ENCODE assay signal across 26 mouse cellular contexts in genomic region chr2:7224346-7225071, GRCm38 (mm10).
DNase-seq lines count a peak whose midpoint lies in the region; ATAC-seq and TF ChIP-seq lines count a peak whose summit lies in the region.
"Had no signal": no experiment of that assay in that cellular context is flagged by ENCODE, and none has a peak within 500 bp of the region (broad histone marks: within the 10 kb centered on the region; RNA-seq: fewer than 3 reads in every experiment).

No protein-coding gene starts in this region.

- H3K4me2 ChIP-seq in forebrain, postnatal 0 days (ENCODE audit: low read depth), result no peak overlapping the region
- H3K4me2 ChIP-seq in forebrain, embryonic 14.5 days (ENCODE audit: low read length), result no peak overlapping the region
- H3K4me2 ChIP-seq in stomach, postnatal 0 days (replicated peaks; ENCODE audit: low read depth), result no peak overlapping the region
- H3K4me2 ChIP-seq: heart, embryonic 13.5 days; kidney, embryonic 15.5 days; limb, embryonic 12.5 days; liver, embryonic 15.5 days; lung, embryonic 15.5 days; midbrain, embryonic 12.5 days had no signal

- intact Hi-C loops in left cerebral cortex, adult 2 months (cut with DNase I), result no loop called here
- intact Hi-C loops in left cerebral cortex, postnatal 36 days (cut with DNase I), result no loop called here

- H3K27ac ChIP-seq in forebrain, postnatal 0 days (ENCODE audit: low read depth, low read length), result peak overlapping the region; percentile 16; the same call in 1 of the 2 replicates
- no peak overlapping the region for H3K27ac ChIP-seq in forebrain, embryonic 14.5 days (ENCODE audit: low read depth, low read length)
- H3K27ac ChIP-seq in left cerebral cortex, adult 2 months, result peak overlapping the region; percentile 47
- H3K27ac ChIP-seq in stomach, postnatal 0 days (replicated peaks), result no peak overlapping the region
- H3K27ac ChIP-seq: heart, adult 2 months; heart, embryonic 13.5 days; kidney, embryonic 15.5 days; limb, embryonic 12.5 days; liver, embryonic 15.5 days; lung, embryonic 15.5 days; midbrain, embryonic 12.5 days had no signal

- no peaks in the 10 kb centered on the region for H3K9me3 ChIP-seq in forebrain, postnatal 0 days (ENCODE audit: low read length)
- H3K9me3 ChIP-seq in forebrain, embryonic 14.5 days (replicated peaks; ENCODE audit: control insufficient read depth, low read length), result no peaks in the 10 kb centered on the region
- no peaks in the 10 kb centered on the region for H3K9me3 ChIP-seq in stomach, postnatal 0 days (ENCODE audit: control insufficient read depth, low read length)
- H3K9me3 ChIP-seq: heart, embryonic 13.5 days; kidney, embryonic 15.5 days; limb, embryonic 12.5 days; liver, embryonic 15.5 days; lung, embryonic 15.5 days; megakaryocyte, embryonic 14.5 days; midbrain, embryonic 12.5 days had no signal

- TF ChIP-seq CTCF in forebrain, postnatal 0 days (IDR thresholded peaks at IDR 0.05; ENCODE audit: low read depth), result no peak
- no peak for TF ChIP-seq CTCF in left cerebral cortex, adult 2 months (IDR thresholded peaks at IDR 0.05)
- TF ChIP-seq CTCF in stomach, postnatal 0 days (IDR thresholded peaks at IDR 0.05; ENCODE audit: low read depth), result no peak

- H3K4me3 ChIP-seq in forebrain, postnatal 0 days (ENCODE audit: low read depth, low read length), result no peak overlapping the region
- H3K4me3 ChIP-seq in forebrain, embryonic 14.5 days (ENCODE audit: low read depth, low read length), result no peak overlapping the region
- no peak overlapping the region for H3K4me3 ChIP-seq in left cerebral cortex, adult 2 months
- no peak overlapping the region for H3K4me3 ChIP-seq in stomach, postnatal 0 days (ENCODE audit: low read depth, low read length)
- H3K4me3 ChIP-seq: erythroblast, embryonic 14.5 days; heart, adult 2 months; heart, embryonic 13.5 days; kidney, embryonic 15.5 days; limb, embryonic 12.5 days; liver, embryonic 15.5 days; lung, embryonic 15.5 days; megakaryocyte, embryonic 14.5 days; midbrain, embryonic 12.5 days had no signal

- H3K36me3 ChIP-seq in forebrain, postnatal 0 days (ENCODE audit: insufficient read depth), result no peaks in the 10 kb centered on the region
- no peaks in the 10 kb centered on the region for H3K36me3 ChIP-seq in forebrain, embryonic 14.5 days (ENCODE audit: control insufficient read depth, insufficient read depth, low read length)
- H3K36me3 ChIP-seq in stomach, postnatal 0 days (ENCODE audit: control insufficient read depth, insufficient read depth, low read length), result no peaks in the 10 kb centered on the region
- H3K36me3 ChIP-seq: heart, embryonic 13.5 days; kidney, embryonic 15.5 days; limb, embryonic 12.5 days; liver, embryonic 15.5 days; lung, embryonic 15.5 days; midbrain, embryonic 12.5 days had no signal

- no peak for TF ChIP-seq EP300 in stomach, postnatal 0 days (optimal IDR thresholded peaks at IDR 0.05)

- DNase-seq in forebrain, postnatal 0 days, result no peak
- no peak for DNase-seq in forebrain, embryonic 14.5 days (ENCODE audit: low spot score)
- no peak for DNase-seq in left cerebral cortex, adult 2 months (ENCODE audit: extremely low spot score in 1 of 2, low spot score in 2 of 2)
- no peak for DNase-seq in left cerebral cortex, postnatal 36 days (ENCODE audit: low spot score in 2 of 2)
- peak; percentile 71 for DNase-seq in embryo, embryonic 10 days (ENCODE audit: low spot score)
- DNase-seq in stomach, postnatal 0 days (ENCODE audit: low spot score), result no peak
- DNase-seq: adrenal gland, adult 2 months; cerebellum, adult 8-10 months; cerebellum, postnatal 25 days; heart, adult 2 months; heart, postnatal 10 days; kidney, adult 18-20 months; kidney, postnatal 4 days; lung, postnatal 36 days; thymus, postnatal 4 days had no signal

- no peaks in the 10 kb centered on the region; the same call in 1 of the 2 replicates for H3K4me1 ChIP-seq in forebrain, postnatal 0 days (ENCODE audit: insufficient read depth)
- no peaks in the 10 kb centered on the region for H3K4me1 ChIP-seq in forebrain, embryonic 14.5 days (ENCODE audit: control insufficient read depth, insufficient read depth, low read length)
- H3K4me1 ChIP-seq in stomach, postnatal 0 days (replicated peaks; ENCODE audit: control insufficient read depth, insufficient read depth), result no peaks in the 10 kb centered on the region
- H3K4me1 ChIP-seq: kidney, embryonic 15.5 days; liver, embryonic 15.5 days; lung, embryonic 15.5 days; megakaryocyte, embryonic 14.5 days; midbrain, embryonic 12.5 days had no signal

- WGBS in forebrain, postnatal 0 days, result 58% methylated on average over 3 of the region's 3 CpGs
- WGBS in forebrain, embryonic 14.5 days, result 61% methylated on average over 3 of the region's 3 CpGs
- WGBS in stomach, postnatal 0 days, result 59% methylated on average over 3 of the region's 3 CpGs

- no peak overlapping the region for H3K9ac ChIP-seq in forebrain, postnatal 0 days
- H3K9ac ChIP-seq in forebrain, embryonic 14.5 days (ENCODE audit: low read length), result no peak overlapping the region
- no peak overlapping the region for H3K9ac ChIP-seq in stomach, postnatal 0 days (ENCODE audit: low read length)
- H3K9ac ChIP-seq: heart, embryonic 13.5 days; kidney, embryonic 15.5 days; limb, embryonic 12.5 days; liver, embryonic 15.5 days; lung, embryonic 15.5 days; midbrain, embryonic 12.5 days had no signal

- H3K27me3 ChIP-seq in forebrain, postnatal 0 days (ENCODE audit: insufficient read depth, low read length), result no peaks in the 10 kb centered on the region
- no peaks in the 10 kb centered on the region for H3K27me3 ChIP-seq in forebrain, embryonic 14.5 days (replicated peaks; ENCODE audit: control insufficient read depth, insufficient read depth, low read length)
- H3K27me3 ChIP-seq in stomach, postnatal 0 days (ENCODE audit: control insufficient read depth, insufficient read depth, low read length), result no peaks in the 10 kb centered on the region
- H3K27me3 ChIP-seq: heart, embryonic 13.5 days; kidney, embryonic 15.5 days; limb, embryonic 12.5 days; liver, embryonic 15.5 days; lung, embryonic 15.5 days; megakaryocyte, embryonic 14.5 days; midbrain, embryonic 12.5 days had no signal

- ATAC-seq in forebrain, postnatal 0 days, result no peak
- ATAC-seq in forebrain, embryonic 14.5 days, result no peak
- peak; percentile 60; the same call in 1 of the 2 replicates for ATAC-seq in stomach, postnatal 0 days (ENCODE audit: low FRiP score, low TSS enrichment)
- no peak for ATAC-seq in CD4-positive, CD25-positive, alpha-beta regulatory T cell, adult 4 months
- ATAC-seq: activated CD4-positive, CD25-positive, alpha-beta regulatory T cell, adult 4 months; hindbrain, embryonic 16.5 days had no signal

Comparison
In these comparisons a context has a peak if more than half of its experiments do, and no peak if none do; other contexts are left out.
1. H3K27ac ChIP-seq: peak in forebrain, postnatal 0 days (single experiment) and left cerebral cortex, adult 2 months (single experiment); none in forebrain, embryonic 14.5 days (single experiment) and stomach, postnatal 0 days (single experiment).